Mouse (Mus musculus) cerebellum, adult 9-10 months (tissue): ENCODE data around the gene Mettl21e.
"Not testable (repeated sequence)": the region's sequence is repeated elsewhere in the genome, so short reads cannot be mapped to it uniquely, and the experiment has no call there.

Source experiments
- DNase-seq: peaks from one replicate; pipeline ENCODE4 v3.0.0; 2022

Mettl21e gene

GRCm38 (mm10) chr1:44218876-44219275 lies at the start of gene Mettl21e:
Gene Mettl21e, minus strand, starts transcription at chr1:44218961.
- no peak for DNase-seq

- DNase-seq = not testable (repeated sequence)
Measured at GRCm38 (mm10) chr1:44240440-44240839, 21.7 kb upstream of the Mettl21e start.

GRCm38 (mm10) chr1:44239969-44240368 lies 21.2 kb upstream of the Mettl21e start:
- no peak for DNase-seq

GRCm38 (mm10) chr1:44237305-44237704 lies 18.5 kb upstream of the Mettl21e start:
- no peak for DNase-seq

- DNase-seq = no peak
Measured at GRCm38 (mm10) chr1:44235311-44235710, 16.6 kb upstream of the Mettl21e start.

- DNase-seq = not testable (repeated sequence)
Measured at GRCm38 (mm10) chr1:44234531-44234930, 15.8 kb upstream of the Mettl21e start.

GRCm38 (mm10) chr1:44229044-44229443 lies 10.3 kb upstream of the Mettl21e start:
- DNase-seq = no peak

- peak; percentile 80 for DNase-seq
Measured at GRCm38 (mm10) chr1:44217118-44217517, 1.6 kb downstream of the Mettl21e start.

- peak; percentile 26 for DNase-seq
Measured at GRCm38 (mm10) chr1:44216352-44217116, 2.2 kb downstream of the Mettl21e start.

- no peak for DNase-seq
Measured at GRCm38 (mm10) chr1:44214443-44214842, 4.3 kb downstream of the Mettl21e start.

GRCm38 (mm10) chr1:44202876-44203275 lies 15.9 kb downstream of the Mettl21e start:
- DNase-seq = no peak

- DNase-seq = no peak
Measured at GRCm38 (mm10) chr1:44198273-44199171, 20.2 kb downstream of the Mettl21e start.

- no peak for DNase-seq
Measured at GRCm38 (mm10) chr1:44186396-44186795, 32.4 kb downstream of the Mettl21e start.

- no peak for DNase-seq
Measured at GRCm38 (mm10) chr1:44178086-44178485, 40.7 kb downstream of the Mettl21e start.

GRCm38 (mm10) chr1:44173903-44174302 lies 44.9 kb downstream of the Mettl21e start:
- no peak for DNase-seq

GRCm38 (mm10) chr1:44172656-44173055 lies 46.1 kb downstream of the Mettl21e start:
- no peak for DNase-seq

GRCm38 (mm10) chr1:44167859-44168383 lies 50.8 kb downstream of the Mettl21e start:
- DNase-seq = no peak

- no peak for DNase-seq
Measured at GRCm38 (mm10) chr1:44162389-44162788, 56.4 kb downstream of the Mettl21e start.

GRCm38 (mm10) chr1:44161818-44162217 lies 56.9 kb downstream of the Mettl21e start:
- DNase-seq = no peak

GRCm38 (mm10) chr1:44158317-44158716 lies 60.4 kb downstream of the Mettl21e start:
- no peak for DNase-seq

GRCm38 (mm10) chr1:44155287-44155686 lies 63.5 kb downstream of the Mettl21e start:
- DNase-seq = peak; percentile 18
